Mouse (Mus musculus): ENCODE results near the gene Pigq. TPM values are rescaled to one million over a fixed set of nuclear protein-coding genes. Genes with fewer than 3 reads are reported as not detected.

Gene Pigq
- total and polyA plus RNA-seq, 2 experiments from 2014 or later: 47.2 to 67.9 TPM

GRCm38 (mm10) chr17:25984556-25985305 lies 40.0 kb upstream of the Pigq start:
- ATAC-seq (ENCODE audit: insufficient read depth, low read depth): no peak
- H3K36me3 ChIP-seq (replicated peaks; ENCODE audit: control insufficient read depth, insufficient read depth, low read length): peaks cover 5% of the 10 kb centered on the region
- 6% methylated on average over 17 of the region's 17 CpGs for WGBS

GRCm38 (mm10) chr17:25984066-25984465 lies 39.3 kb upstream of the Pigq start:
- ATAC-seq (ENCODE audit: insufficient read depth, low read depth) (no peak), DNase-seq (ENCODE audit: low spot score) (no peak)
- no peaks in the 10 kb centered on the region for H3K36me3 ChIP-seq (replicated peaks; ENCODE audit: control insufficient read depth, insufficient read depth, low read length)
- H3K27me3 ChIP-seq (ENCODE audit: control insufficient read depth, insufficient read depth, low read length): no peaks in the 10 kb centered on the region
- H3K9ac ChIP-seq (replicated peaks; ENCODE audit: low read depth, low read length): peak overlapping the region; percentile 85; the same call in 1 of the 2 replicates
- H3K27ac ChIP-seq (ENCODE audit: low read depth): no peak overlapping the region
- TF ChIP-seq EP300 (IDR thresholded peaks at IDR 0.05; ENCODE audit: low read depth): no peak
- TF ChIP-seq CTCF (IDR thresholded peaks at IDR 0.05; ENCODE audit: low read depth): no peak
- no peaks in the 10 kb centered on the region for H3K9me3 ChIP-seq (replicated peaks; ENCODE audit: control insufficient read depth, low read length)
- H3K4me2 ChIP-seq (ENCODE audit: low read depth, low read length): peak overlapping the region; percentile 79
- H3K4me1 ChIP-seq (ENCODE audit: control insufficient read depth, insufficient read depth): peaks cover 23% of the 10 kb centered on the region
- WGBS: 97% methylated on average over 1 of the region's 1 CpGs
- H3K4me3 ChIP-seq (ENCODE audit: low read depth, low read length): 0 out of 2 replicates have a peak overlapping the region, but pooled peaks have one; percentile 90

More at GRCm38 (mm10) chr17:25984556-25985305, 40.0 kb upstream of the Pigq start:
- peak overlapping the region; percentile 85 for H3K9ac ChIP-seq (replicated peaks; ENCODE audit: low read depth, low read length)
- H3K27ac ChIP-seq (ENCODE audit: low read depth): peak overlapping the region; percentile 81
- DNase-seq (ENCODE audit: low spot score): no peak
- no peak for TF ChIP-seq CTCF (IDR thresholded peaks at IDR 0.05; ENCODE audit: low read depth)
- no peak for TF ChIP-seq EP300 (IDR thresholded peaks at IDR 0.05; ENCODE audit: low read depth)
- peaks cover 21% of the 10 kb centered on the region for H3K4me1 ChIP-seq (ENCODE audit: control insufficient read depth, insufficient read depth)
- H3K9me3 ChIP-seq (replicated peaks; ENCODE audit: control insufficient read depth, low read length): no peaks in the 10 kb centered on the region
- H3K4me2 ChIP-seq (ENCODE audit: low read depth, low read length): peak overlapping the region; percentile 79
- H3K27me3 ChIP-seq (ENCODE audit: control insufficient read depth, insufficient read depth, low read length): no peaks in the 10 kb centered on the region
- peak overlapping the region; percentile 90 for H3K4me3 ChIP-seq (ENCODE audit: low read depth, low read length)

- DNase-seq (ENCODE audit: low spot score) (no peak), ATAC-seq (ENCODE audit: insufficient read depth, low read depth) (no peak)
- Histone ChIP-seq H3K9me3 (replicated peaks; ENCODE audit: control insufficient read depth, low read length) (no peaks in the 10 kb centered on the region), H3K4me2 (ENCODE audit: low read depth, low read length) (no peak overlapping the region), H3K4me3 (ENCODE audit: low read depth, low read length) (no peak overlapping the region), H3K9ac (replicated peaks; ENCODE audit: low read depth, low read length) (no peak overlapping the region), H3K27ac (ENCODE audit: low read depth) (no peak overlapping the region), H3K36me3 (replicated peaks; ENCODE audit: control insufficient read depth, insufficient read depth, low read length) (no peaks in the 10 kb centered on the region), H3K4me1 (ENCODE audit: control insufficient read depth, insufficient read depth) (peaks cover 23% of the 10 kb centered on the region), H3K27me3 (ENCODE audit: control insufficient read depth, insufficient read depth, low read length) (no peaks in the 10 kb centered on the region)
- WGBS: 92% methylated on average over 3 of the region's 3 CpGs
- TF ChIP-seq CTCF (IDR thresholded peaks at IDR 0.05; ENCODE audit: low read depth): no peak
- no peak for TF ChIP-seq EP300 (IDR thresholded peaks at IDR 0.05; ENCODE audit: low read depth)
These were observed 38.2 kb upstream of the Pigq start for GRCm38 (mm10) chr17:25982913-25983312.

GRCm38 (mm10) chr17:25980854-25981253 lies 36.1 kb upstream of the Pigq start:
- WGBS: 73% methylated on average over 5 of the region's 5 CpGs
- no peak for DNase-seq (ENCODE audit: low spot score)
- no peaks in the 10 kb centered on the region for H3K36me3 ChIP-seq (replicated peaks; ENCODE audit: control insufficient read depth, insufficient read depth, low read length)
- H3K9me3 ChIP-seq (replicated peaks; ENCODE audit: control insufficient read depth, low read length): no peaks in the 10 kb centered on the region
- TF ChIP-seq EP300 (IDR thresholded peaks at IDR 0.05; ENCODE audit: low read depth) (no peak), CTCF (IDR thresholded peaks at IDR 0.05; ENCODE audit: low read depth) (no peak)
- no peak overlapping the region for H3K9ac ChIP-seq (replicated peaks; ENCODE audit: low read depth, low read length)
- no peak for ATAC-seq (ENCODE audit: insufficient read depth, low read depth)
- no peak overlapping the region for H3K27ac ChIP-seq (ENCODE audit: low read depth)
- no peak overlapping the region for H3K4me3 ChIP-seq (ENCODE audit: low read depth, low read length)
- no peak overlapping the region for H3K4me2 ChIP-seq (ENCODE audit: low read depth, low read length)
- peaks cover 23% of the 10 kb centered on the region for H3K4me1 ChIP-seq (ENCODE audit: control insufficient read depth, insufficient read depth)
- no peaks in the 10 kb centered on the region for H3K27me3 ChIP-seq (ENCODE audit: control insufficient read depth, insufficient read depth, low read length)

GRCm38 (mm10) chr17:25979829-25980738 lies 35.3 kb upstream of the Pigq start:
- no peak for TF ChIP-seq EP300 (IDR thresholded peaks at IDR 0.05; ENCODE audit: low read depth)
- no peak for TF ChIP-seq CTCF (IDR thresholded peaks at IDR 0.05; ENCODE audit: low read depth)
- WGBS: 77% methylated on average over 5 of the region's 5 CpGs
- Histone ChIP-seq H3K9me3 (replicated peaks; ENCODE audit: control insufficient read depth, low read length) (no peaks in the 10 kb centered on the region), H3K4me2 (ENCODE audit: low read depth, low read length) (no peak overlapping the region), H3K27me3 (ENCODE audit: control insufficient read depth, insufficient read depth, low read length) (no peaks in the 10 kb centered on the region), H3K4me3 (ENCODE audit: low read depth, low read length) (no peak overlapping the region), H3K9ac (replicated peaks; ENCODE audit: low read depth, low read length) (no peak overlapping the region), H3K27ac (ENCODE audit: low read depth) (no peak overlapping the region), H3K36me3 (replicated peaks; ENCODE audit: control insufficient read depth, insufficient read depth, low read length) (no peaks in the 10 kb centered on the region), H3K4me1 (ENCODE audit: control insufficient read depth, insufficient read depth) (peaks cover 23% of the 10 kb centered on the region)
- DNase-seq (ENCODE audit: low spot score) (no peak), ATAC-seq (ENCODE audit: insufficient read depth, low read depth) (no peak)
